Mouse (Mus musculus): Measurements from ENCODE around the gene C2cd5.
"Not testable (repeated sequence)": the region's sequence is repeated elsewhere in the genome, so short reads cannot be mapped to it uniquely, and the experiment has no call there.

Gene C2cd5

DNA sequence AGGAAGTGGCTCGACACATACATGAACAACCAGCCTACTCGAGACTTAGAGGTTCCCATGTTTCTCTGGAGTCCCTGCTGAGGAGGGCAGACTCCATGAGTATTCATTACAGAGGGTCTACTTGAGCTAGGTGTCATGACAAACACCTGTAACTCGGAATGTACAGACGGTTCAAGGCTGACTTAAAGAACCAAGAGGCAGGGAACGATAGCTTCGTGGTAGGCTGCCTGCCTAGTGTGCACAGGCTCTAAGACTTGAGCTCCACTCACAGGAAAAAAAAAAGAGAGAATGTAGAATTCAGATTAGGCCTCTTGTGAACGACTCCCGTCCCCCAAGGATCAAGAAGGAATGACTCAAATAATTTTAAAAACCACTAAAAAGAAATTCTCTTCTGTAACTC is 78.2 kb downstream of the C2cd5 start:
- DNase-seq (ENCODE audit: extremely low spot score, low spot score) = no peak

- no peak for DNase-seq (ENCODE audit: extremely low spot score, low spot score)
Measured at GRCm38 (mm10) chr6:143020647-143021046, 79.3 kb downstream of the C2cd5 start.

DNA sequence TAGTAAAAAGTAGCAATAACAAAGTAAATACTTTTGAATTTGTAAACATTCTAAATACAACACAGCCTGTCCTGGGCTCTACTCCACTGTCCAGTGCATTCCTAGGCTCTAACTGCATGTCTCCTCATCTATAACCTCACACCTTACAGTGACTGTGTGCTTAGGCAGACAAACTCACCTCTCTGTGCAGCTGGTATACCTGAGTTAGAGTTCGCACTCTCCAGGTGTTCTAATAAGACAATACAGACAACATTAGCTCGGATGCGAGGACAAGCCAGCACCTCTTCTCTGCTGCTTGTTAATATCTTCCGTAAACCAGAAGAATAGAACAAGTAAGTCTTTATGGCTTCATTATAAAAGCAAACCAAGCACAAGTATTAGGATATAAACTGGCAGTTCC is 79.8 kb downstream of the C2cd5 start:
- no peak for DNase-seq (ENCODE audit: extremely low spot score, low spot score)

GRCm38 (mm10) chr6:143012513-143013215 is 87.3 kb downstream of the C2cd5 start:
- no peak for DNase-seq (ENCODE audit: extremely low spot score, low spot score)

DNA sequence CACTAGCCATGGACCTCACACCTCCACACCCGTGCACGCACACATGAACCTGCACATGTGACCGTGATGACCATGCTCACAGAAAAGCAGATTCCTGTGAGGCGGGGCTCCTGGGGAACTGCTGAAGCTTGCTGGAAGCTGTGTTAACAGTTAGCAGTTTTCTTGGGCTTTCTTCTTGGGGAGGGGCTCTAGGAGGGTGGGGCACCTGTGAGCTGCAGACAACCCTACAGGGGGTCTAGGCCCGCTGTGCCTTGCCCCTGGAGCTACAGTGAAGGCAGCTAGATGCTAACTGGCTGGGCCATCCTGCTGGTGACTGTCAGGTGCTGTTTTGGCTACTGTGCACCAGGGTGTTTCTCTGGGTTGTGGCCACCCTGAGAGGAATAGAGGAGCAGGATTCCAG is 91.1 kb downstream of the C2cd5 start:
- no peak for DNase-seq (ENCODE audit: extremely low spot score, low spot score)

DNA sequence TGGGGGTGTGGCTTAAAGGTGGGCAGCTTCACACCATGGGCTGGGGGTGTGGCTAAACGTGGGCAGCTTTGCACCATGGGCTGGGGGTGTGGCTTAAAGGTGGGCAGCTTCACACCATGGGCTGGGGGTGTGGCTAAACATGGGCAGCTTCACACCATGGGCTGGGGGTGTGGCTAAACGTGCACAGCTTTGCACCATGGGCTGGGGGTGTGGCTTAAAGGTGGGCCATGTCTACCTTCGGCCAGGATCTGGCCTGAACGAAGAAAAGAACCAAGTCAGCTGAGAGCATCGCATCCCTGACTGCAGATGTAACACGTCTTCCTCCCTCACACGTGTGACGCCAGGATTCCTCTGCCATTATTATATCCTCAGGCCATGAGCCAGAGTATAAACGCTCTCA is 94.7 kb downstream of the C2cd5 start:
- DNase-seq (ENCODE audit: extremely low spot score, low spot score) = not testable (repeated sequence)

- no peak for DNase-seq (ENCODE audit: extremely low spot score, low spot score)
Measured at GRCm38 (mm10) chr6:143004801-143005200, 95.1 kb downstream of the C2cd5 start.

DNA sequence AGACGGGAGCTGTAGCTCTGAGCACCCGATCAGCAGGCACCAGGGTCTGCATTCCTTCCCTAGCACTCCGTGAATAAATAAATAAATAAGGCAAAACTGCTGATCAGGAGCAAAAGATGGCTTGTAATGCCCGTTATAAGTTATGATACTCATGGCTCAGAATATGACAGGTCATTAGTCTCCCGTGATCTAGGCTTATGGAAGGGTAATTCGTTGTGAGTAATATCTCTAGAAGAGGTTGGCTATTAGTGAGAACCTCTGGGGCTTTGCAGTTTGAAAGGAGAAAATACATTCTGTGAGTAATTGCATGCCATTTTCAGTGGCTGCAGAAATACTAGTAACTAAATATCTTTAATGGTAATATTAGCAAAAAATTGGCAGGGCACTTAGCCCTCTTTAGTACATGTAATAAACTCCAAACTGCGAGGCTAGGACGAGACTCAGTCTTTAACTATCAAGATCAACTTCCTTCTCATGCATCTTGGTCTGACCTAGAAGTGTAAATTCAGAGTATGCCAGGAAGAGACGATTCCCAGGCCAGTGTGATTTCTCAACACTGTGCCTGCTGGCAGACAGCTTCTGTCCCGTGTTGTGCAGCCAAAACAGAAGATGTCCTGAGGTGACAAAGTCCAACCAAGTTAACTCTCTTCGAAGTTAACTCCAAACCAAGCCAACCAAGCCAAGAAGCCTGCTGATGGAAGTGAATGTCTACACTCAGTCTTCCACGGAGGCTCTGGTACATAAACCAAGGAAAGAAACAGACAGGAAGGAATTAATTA is 101.5 kb downstream of the C2cd5 start:
- no peak for DNase-seq (ENCODE audit: extremely low spot score, low spot score)

GRCm38 (mm10) chr6:142996887-142997286 is 103.1 kb downstream of the C2cd5 start:
- DNase-seq (ENCODE audit: extremely low spot score, low spot score) = no peak

DNA sequence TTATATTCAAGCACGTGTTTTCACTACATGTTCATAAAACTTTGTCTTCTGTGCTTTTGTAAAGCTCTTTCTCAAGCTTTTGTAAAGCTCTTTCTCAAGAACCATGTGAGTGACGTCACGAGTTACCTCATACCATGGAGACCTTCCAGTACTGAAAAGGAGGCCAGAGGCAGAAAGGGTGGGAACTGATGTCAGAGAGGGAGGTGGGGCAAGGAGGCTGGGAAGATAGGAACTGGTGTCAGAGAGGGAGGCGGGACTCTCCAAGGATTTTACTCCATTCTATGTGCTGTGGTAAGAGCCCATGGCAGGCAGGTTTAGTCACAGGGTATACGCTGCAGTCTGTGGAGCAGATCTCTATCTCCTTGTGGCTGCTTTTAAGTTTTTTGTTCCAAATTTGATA is 104.4 kb downstream of the C2cd5 start:
- DNase-seq (ENCODE audit: extremely low spot score, low spot score) = no peak

DNA sequence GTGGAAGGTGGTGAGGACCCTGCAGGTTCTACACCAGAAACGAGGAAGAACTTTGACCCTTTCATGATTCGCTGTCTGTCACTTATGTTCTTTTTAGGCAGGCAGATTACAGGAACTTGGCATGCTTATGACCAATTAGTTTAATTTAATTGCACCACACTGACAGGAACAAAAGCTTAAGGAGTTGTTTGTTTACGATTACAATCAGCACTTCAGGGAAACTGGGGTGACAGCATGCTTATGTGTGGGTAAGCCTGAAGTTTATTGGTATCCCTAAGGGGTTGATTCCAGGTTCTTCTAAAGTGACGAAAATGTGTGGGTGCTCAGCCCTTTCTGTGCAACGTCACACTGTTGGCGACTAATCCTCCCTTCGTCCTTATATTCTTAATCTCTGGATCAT is 105.1 kb downstream of the C2cd5 start:
- DNase-seq (ENCODE audit: extremely low spot score, low spot score) = no peak

DNA sequence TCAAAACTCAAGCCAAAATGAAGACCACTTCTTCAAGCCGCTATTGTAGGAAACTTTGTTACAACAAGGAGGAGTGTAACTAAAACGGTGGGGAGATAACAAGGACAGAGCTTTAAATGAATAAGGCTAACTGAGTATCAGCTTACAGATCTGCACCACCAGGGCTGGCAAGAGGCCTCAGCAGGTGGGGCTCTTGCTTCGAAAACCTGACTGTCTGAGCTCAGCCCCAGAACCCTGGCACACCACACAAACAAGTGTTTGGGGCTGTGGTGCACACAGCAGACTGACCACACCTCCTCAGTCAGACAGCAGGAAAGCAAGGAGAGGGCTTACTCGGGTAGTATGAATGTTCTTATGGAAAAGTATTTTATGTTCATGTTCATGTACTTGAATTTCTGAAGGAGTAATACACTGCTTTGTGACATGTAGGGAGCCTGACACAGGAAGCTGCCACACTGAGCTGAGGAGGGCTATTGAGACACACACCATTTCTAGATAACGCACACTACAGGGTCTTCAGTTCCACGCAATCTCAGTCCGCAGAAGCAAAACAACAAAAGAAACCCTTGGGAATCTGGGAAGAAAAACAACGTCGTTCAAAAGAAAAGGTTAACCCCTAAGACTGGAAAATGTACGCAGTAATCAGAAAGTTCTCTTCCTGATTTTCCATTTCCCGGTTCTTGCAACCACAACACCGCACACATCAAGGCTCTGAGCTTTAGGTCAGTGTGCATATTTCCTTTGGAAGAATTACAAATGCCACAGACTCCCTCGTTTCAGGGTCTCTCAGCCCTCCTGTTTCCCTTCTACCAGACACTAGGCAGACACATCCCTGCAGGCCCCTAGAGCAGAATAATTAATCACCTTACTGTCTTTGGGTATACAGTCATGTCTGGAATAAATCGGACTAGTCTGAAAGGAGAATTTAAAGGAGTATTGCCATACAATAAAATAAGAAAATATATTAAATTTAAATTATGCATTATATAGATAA is 105.9 kb downstream of the C2cd5 start:
- DNase-seq (ENCODE audit: extremely low spot score, low spot score) = peak; percentile 33

GRCm38 (mm10) chr6:142992971-142993370 is 107.0 kb downstream of the C2cd5 start:
- no peak for DNase-seq (ENCODE audit: extremely low spot score, low spot score)

DNA sequence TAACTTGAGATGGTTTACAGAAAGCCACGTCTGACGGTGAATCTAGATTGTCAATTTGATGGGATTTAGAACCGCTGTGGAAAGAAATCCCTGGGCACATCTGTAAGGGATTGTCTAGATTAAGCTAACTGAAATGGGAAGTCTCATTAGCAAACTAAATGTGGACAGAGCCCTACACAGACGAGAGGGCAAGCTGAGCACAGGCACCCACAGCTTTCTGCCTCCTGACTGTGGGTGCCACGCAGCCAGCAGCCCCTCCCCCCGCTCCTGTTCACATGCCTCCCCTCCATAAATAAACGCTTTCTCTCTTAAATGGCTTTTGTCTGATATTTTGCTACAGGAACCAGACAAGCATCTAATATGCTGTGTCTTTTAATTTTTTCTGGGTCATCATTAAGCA is 107.8 kb downstream of the C2cd5 start:
- no peak for DNase-seq (ENCODE audit: extremely low spot score, low spot score)

GRCm38 (mm10) chr6:142991391-142992059 is 108.4 kb downstream of the C2cd5 start:
- DNase-seq (ENCODE audit: extremely low spot score, low spot score) = no peak

DNA sequence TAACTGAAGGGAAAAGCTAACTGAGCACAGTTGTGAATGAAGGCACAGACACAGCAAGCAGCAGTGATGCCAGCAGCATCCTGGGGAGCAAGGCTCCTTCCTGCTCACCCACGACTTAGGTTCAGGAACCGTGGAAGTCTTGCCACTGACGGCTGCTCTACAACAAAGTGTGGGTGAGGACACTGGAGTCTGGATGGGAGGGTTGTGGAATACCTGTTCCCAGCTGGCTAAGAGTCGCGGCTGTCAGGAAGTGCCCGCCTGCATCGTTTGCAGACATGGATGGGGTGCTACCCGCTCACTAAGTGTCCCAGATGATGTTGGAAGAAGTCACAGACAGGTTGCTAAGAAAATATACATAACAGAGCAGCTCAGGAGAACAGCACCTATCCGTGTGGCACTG is 109.4 kb downstream of the C2cd5 start:
- no peak for DNase-seq (ENCODE audit: extremely low spot score, low spot score)

DNA sequence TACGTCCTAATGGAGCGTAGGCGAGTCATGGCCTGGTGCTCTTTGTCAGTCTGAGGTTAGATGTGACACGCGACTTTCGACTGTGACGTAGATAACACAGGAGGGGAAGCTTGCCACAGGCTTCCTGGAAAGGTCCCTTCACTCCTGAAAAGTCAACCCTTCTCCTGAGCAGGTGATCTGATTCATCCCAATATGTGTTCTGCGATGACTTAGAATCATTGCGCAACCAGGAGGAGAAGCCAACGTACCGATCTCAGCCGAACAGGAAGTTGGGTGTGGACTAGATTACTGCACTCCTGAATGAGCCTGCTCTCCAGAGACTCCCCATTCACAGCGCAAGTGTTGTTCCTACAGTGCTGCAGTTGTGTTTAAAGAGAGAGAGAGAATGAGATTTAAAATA is 110.4 kb downstream of the C2cd5 start:
- DNase-seq (ENCODE audit: extremely low spot score, low spot score) = no peak

DNA sequence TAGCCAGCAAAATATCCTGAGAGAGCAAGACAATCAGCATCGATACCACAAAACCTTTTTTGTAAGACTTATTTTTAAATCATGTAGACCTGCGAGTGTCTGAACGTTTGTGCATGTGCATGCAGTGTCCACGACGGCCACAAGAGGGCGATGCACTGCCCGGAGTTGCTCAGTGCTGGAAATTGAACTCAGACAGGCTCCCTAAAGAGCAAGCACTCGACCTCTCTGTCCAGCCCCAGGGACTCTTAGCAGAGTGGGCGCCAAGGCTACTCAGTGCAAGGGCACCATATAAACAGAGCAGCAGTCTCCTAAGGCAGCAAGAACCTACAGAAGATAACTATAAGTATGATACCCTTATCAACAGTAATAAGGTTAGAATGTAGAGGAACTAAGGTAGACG is 111.2 kb downstream of the C2cd5 start:
- peak; percentile 79 for DNase-seq (ENCODE audit: extremely low spot score, low spot score)

GRCm38 (mm10) chr6:142988231-142988630 is 111.7 kb downstream of the C2cd5 start:
- no peak for DNase-seq (ENCODE audit: extremely low spot score, low spot score)

GRCm38 (mm10) chr6:142987616-142988015 is 112.3 kb downstream of the C2cd5 start:
- no peak for DNase-seq (ENCODE audit: extremely low spot score, low spot score)

DNA sequence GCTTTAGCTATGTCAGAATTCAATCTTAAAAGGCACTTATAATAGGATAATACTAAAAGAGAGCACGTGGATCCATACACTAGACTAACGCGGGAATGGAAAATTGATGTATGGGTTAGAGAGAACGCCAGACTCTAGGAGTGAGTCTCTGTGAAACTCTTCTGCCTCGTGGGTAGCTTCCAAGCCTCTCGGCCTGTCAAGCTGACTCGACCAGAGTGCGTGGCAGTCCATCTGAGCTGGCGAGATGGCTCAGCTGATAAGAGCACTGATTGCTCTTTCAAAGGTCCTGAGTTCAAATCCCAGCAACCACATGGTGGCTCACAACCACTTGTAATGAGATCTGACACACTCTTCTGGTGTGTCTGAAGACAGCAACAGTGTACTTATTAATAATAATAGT is 113.2 kb downstream of the C2cd5 start:
- DNase-seq (ENCODE audit: extremely low spot score, low spot score) = not testable (repeated sequence)

Data from neural tube, embryonic 10.5 days (tissue).